Mouse (Mus musculus) liver, embryonic 12.5 days (tissue): ENCODE measurements around the gene Tnfaip8l2. TPM values are rescaled to one million over a fixed set of nuclear protein-coding genes. Genes with fewer than 3 reads are reported as not detected.

Experiments
- ATAC-seq: fragments of 200-750 bp; cut with Nextera tagmentation; 2 replicates; pipeline ENCODE4 v1.8.0; 2017; ENCODE audit warnings: moderate number of reproducible peaks, mild to moderate bottlenecking, moderate library complexity
- H3K27ac ChIP-seq: fragments of 300-500 bp; sonication (generic); 2 replicates; pipeline ENCODE4 v1.5.1; 2016; ENCODE audit warnings: mild to moderate bottlenecking
- H3K27me3 ChIP-seq: fragments of 300-500 bp; sonication (generic); replicated peaks from 2 replicates; pipeline ENCODE4 v1.6.1; 2016; ENCODE audit warnings: mild to moderate bottlenecking, moderate library complexity
- H3K36me3 ChIP-seq: fragments of 300-500 bp; sonication (generic); 2 replicates; pipeline ENCODE4 v1.6.1; 2016; ENCODE audit warnings: mild to moderate bottlenecking, moderate library complexity
- H3K4me1 ChIP-seq: fragments of 300-500 bp; sonication (generic); 2 replicates; pipeline ENCODE4 v1.6.1; 2016
- H3K4me2 ChIP-seq: fragments of 300-500 bp; sonication (generic); 2 replicates; pipeline ENCODE4 v1.6.1; 2016; ENCODE audit warnings: mild to moderate bottlenecking, moderate library complexity
- H3K4me3 ChIP-seq: fragments of 300-500 bp; sonication (generic); 2 replicates; pipeline ENCODE4 v1.5.1; 2016; ENCODE audit warnings: mild to moderate bottlenecking, moderate library complexity
- H3K9ac ChIP-seq: fragments of 300-500 bp; sonication (generic); 2 replicates; pipeline ENCODE4 v1.6.1; 2016; ENCODE audit warnings: mild to moderate bottlenecking, moderate library complexity
- H3K9me3 ChIP-seq: fragments of 300-500 bp; sonication (generic); replicated peaks from 2 replicates; pipeline ENCODE4 v1.6.1; 2016; ENCODE audit warnings: mild to moderate bottlenecking, moderate library complexity
- WGBS: fragments of 180-500 bp; shearing (Covaris S2); methylation state at CpG from one replicate; pipeline ENCODE4 v1.1.7; 2016; ENCODE audit not compliant: insufficient replicate concordance; 5-methylcytosine and 5-hydroxymethylcytosine counted together
- polyA plus RNA-seq: library from polyadenylated mRNA; unstranded; fragments of >200 nt; fragmentation: Nextera tagmentation; extraction: Ambion mirVana; gene quantifications from 2 replicates; pipeline ENCODE4 v1.2.1, GENCODE M21; 2016

The Tnfaip8l2 gene
- polyA plus RNA-seq, 1 experiment from 2014 or later: 5.1 TPM

DNA sequence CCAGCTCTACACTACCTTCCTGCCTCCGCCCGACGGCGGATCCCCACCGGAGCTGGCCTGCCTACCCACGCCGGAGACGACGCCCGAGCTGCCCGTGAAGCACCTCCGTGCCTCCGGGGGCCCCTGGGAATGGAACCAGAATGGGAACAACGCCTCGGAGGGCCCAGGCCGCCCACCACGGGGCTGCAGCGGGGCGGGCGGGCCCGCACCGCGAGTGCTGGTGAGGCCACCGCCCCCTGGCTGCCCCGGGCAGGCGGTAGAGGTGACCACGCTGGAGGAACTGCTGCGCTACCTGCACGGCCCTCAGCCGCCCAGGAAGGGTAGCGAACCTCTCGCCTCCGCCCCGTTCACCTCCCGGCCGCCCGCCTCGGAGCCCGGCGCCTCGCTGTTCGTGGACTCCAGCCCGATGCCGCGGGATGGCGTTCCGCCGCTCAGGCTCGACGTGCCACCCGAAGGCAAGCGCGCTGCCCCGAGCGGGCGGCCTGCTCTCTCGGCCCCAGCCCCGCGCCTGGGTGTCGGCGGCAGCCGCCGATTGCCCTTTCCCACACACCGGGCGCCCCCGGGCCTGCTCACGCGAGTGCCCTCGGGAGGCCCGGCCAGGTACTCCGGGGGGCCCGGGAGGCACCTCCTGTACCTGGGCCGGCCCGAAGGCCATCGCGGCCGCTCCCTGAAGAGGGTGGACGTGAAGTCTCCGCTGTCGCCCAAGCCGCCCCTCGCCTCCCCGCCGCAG lies 30.5 kb upstream of the Tnfaip8l2 start:
- Histone ChIP-seq H3K9me3 (no peaks in the 10 kb centered on the region), H3K36me3 (no peaks in the 10 kb centered on the region), H3K27ac (no peak overlapping the region), H3K4me3 (peak overlapping the region; percentile 43), H3K4me1 (peaks cover 19% of the 10 kb centered on the region; the same call in 1 of the 2 replicates), H3K9ac (no peak overlapping the region), H3K27me3 (peaks cover 91% of the 10 kb centered on the region), H3K4me2 (peak overlapping the region; percentile 64)
- no peak for ATAC-seq
- WGBS: 14% methylated on average over 72 of the region's 84 CpGs

DNA sequence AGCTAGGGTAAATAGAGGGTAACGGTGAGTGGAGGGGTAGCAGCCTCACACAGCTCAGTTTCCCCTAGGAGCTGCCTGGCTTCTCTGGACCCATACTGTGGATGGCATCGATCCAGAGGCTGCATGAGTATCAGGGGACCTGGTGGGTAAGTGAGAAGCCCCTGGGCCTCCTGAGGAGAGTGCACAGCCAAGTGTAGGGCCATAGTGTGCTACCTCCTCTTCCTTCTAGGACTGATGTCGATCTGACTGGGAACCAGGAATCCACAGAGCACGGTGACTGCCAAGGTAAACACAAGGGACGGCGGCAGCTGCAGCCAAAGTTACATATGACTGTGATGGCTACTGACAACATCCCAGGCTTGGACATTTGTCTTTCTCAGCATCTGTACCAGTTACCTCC lies 28.9 kb upstream of the Tnfaip8l2 start:
- no peak overlapping the region for H3K4me2 ChIP-seq
- H3K9me3 ChIP-seq: no peaks in the 10 kb centered on the region
- WGBS: 63% methylated on average over 6 of the region's 6 CpGs
- H3K36me3 ChIP-seq: no peaks in the 10 kb centered on the region
- H3K27ac ChIP-seq: no peak overlapping the region
- H3K9ac ChIP-seq: no peak overlapping the region
- peaks cover 94% of the 10 kb centered on the region for H3K27me3 ChIP-seq
- peaks cover 19% of the 10 kb centered on the region; the same call in 1 of the 2 replicates for H3K4me1 ChIP-seq
- no peak for ATAC-seq
- no peak overlapping the region for H3K4me3 ChIP-seq

DNA sequence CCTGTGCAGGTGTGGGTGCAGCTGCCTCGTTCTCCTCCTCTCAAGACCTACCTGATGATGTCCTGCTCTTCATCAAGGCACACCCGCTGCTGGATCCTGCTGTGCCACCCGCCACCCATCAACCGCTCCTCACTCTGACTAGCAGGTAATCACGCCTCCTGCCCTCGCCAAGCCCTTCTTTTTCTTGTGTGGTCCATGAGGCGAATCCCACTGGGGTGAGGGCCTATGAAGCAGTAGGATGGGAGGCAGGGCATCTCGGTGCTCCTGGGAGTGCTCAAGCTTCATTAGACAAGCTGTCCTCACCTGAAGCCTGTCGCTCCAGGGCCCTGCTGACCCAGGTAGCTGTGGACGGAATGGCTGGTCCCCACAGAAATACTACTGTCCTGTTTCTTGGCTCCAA lies 27.8 kb upstream of the Tnfaip8l2 start:
- Histone ChIP-seq H3K27me3 (peaks cover 91% of the 10 kb centered on the region), H3K4me1 (peaks cover 19% of the 10 kb centered on the region; the same call in 1 of the 2 replicates), H3K9me3 (no peaks in the 10 kb centered on the region), H3K9ac (no peak overlapping the region), H3K27ac (no peak overlapping the region), H3K36me3 (no peaks in the 10 kb centered on the region), H3K4me2 (no peak overlapping the region), H3K4me3 (no peak overlapping the region)
- no peak for ATAC-seq
- WGBS: 70% methylated on average over 10 of the region's 10 CpGs

DNA sequence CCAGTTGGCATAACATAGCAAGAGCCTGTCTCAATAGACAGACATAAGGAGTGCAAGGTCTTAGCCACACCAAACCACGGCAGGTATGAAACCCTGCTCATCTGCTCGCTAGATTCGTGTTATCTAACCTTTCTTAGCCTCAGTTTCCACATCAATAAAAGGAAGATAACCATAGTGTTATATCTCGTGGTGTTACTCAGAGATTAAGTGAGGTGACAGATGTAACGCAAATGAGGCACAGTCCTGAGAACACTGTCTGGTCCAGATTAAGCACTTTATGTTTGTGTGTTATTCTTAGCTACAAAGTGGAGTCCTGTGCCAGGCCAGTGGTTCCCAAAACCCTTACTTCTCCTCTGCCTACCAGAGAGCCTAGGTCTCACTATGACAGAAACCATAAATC lies 22.7 kb upstream of the Tnfaip8l2 start:
- Histone ChIP-seq H3K9me3 (no peaks in the 10 kb centered on the region), H3K9ac (no peak overlapping the region), H3K4me2 (no peak overlapping the region), H3K27ac (no peak overlapping the region), H3K27me3 (peaks cover 86% of the 10 kb centered on the region), H3K4me1 (peaks cover 24% of the 10 kb centered on the region), H3K36me3 (no peaks in the 10 kb centered on the region), H3K4me3 (no peak overlapping the region)
- 34% methylated on average over 5 of the region's 5 CpGs for WGBS
- no peak for ATAC-seq

DNA sequence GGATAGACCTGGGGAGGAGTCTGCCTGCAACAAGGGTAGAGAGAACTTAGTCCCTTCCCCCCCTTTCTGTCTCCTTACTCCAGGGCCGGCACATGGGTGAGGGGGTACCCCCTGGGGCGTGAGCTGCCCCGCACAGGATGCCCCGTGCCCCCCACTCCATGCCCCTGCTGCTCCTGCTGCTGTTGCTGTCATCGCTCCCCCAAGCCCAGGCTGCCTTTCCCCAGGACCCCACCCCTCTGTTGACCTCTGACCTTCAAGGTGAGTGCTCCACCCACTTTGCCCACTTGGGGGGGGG lies 22.0 kb upstream of the Tnfaip8l2 start:
- Histone ChIP-seq H3K9me3 (no peaks in the 10 kb centered on the region), H3K4me3 (no peak overlapping the region), H3K27ac (no peak overlapping the region), H3K4me2 (no peak overlapping the region), H3K27me3 (peaks cover 83% of the 10 kb centered on the region), H3K4me1 (peaks cover 31% of the 10 kb centered on the region), H3K9ac (no peak overlapping the region), H3K36me3 (no peaks in the 10 kb centered on the region)
- WGBS: 54% methylated on average over 3 of the region's 5 CpGs
- ATAC-seq: no peak

DNA sequence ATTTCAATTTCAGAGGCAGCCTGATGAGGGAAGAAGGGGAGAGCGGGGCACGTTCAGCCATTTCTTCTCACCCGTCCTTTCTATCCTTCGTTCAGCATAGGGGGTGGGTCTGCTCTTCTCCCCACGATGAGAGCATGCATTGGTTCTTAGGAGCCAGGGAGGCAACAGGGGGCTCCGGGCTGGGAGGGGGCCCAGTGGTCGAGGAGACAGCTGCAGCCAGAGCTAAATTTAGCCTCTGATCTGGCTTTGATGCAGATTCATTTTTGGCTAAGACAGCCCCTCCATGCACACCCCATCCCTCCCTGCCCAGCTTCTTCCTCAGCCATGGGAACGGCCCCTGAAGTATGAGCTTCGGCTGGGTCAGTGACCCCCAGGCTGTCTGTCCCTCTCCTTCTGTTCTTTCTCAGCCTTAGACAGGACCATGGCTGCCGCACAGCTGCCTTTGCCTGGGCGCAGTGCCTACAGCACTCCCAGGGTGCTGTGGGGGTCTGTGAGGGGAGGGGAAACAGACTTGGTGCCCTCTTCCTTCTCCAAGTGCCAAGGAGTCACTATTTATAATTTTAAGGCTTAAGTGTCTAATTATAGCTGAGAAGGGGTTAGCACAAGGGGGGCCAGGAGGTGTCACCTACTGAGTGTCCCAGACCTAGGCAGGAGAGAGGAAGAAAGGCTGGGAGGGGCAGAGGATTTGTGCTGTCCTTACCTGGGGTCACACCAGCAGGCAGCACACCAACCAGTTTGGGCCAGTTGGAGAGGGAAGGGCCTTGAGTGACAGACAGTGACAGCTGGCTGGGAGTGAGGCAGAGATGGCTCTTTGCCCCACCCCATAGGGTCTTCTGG lies 21.5 kb upstream of the Tnfaip8l2 start:
- Histone ChIP-seq H3K9me3 (no peaks in the 10 kb centered on the region), H3K27ac (no peak overlapping the region), H3K9ac (no peak overlapping the region), H3K4me1 (peaks cover 31% of the 10 kb centered on the region), H3K36me3 (no peaks in the 10 kb centered on the region), H3K27me3 (peaks cover 83% of the 10 kb centered on the region), H3K4me2 (no peak overlapping the region), H3K4me3 (no peak overlapping the region)
- no peak for ATAC-seq
- 55% methylated on average over 11 of the region's 11 CpGs for WGBS

DNA sequence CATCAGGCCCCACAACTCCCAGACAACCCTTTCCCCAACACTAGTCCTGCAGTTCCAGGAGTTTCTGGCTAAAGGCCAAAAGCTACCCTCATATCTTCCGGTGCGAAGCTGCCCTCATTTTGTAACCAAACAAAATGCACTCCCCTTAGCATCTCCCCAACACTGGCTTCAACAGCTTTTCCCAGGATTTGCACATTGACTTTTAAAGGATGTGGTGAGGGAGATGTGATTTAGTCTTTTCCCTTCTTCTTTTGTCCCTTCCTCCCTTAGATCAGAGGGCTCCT lies 20.1 kb upstream of the Tnfaip8l2 start:
- H3K9me3 ChIP-seq: no peaks in the 10 kb centered on the region
- H3K4me1 ChIP-seq: peaks cover 31% of the 10 kb centered on the region
- H3K4me2 ChIP-seq: no peak overlapping the region
- WGBS: 46% methylated on average over 2 of the region's 2 CpGs
- H3K27ac ChIP-seq: no peak overlapping the region
- no peak overlapping the region for H3K4me3 ChIP-seq
- ATAC-seq: no peak
- no peaks in the 10 kb centered on the region for H3K36me3 ChIP-seq
- no peak overlapping the region for H3K9ac ChIP-seq
- H3K27me3 ChIP-seq: peaks cover 79% of the 10 kb centered on the region

DNA sequence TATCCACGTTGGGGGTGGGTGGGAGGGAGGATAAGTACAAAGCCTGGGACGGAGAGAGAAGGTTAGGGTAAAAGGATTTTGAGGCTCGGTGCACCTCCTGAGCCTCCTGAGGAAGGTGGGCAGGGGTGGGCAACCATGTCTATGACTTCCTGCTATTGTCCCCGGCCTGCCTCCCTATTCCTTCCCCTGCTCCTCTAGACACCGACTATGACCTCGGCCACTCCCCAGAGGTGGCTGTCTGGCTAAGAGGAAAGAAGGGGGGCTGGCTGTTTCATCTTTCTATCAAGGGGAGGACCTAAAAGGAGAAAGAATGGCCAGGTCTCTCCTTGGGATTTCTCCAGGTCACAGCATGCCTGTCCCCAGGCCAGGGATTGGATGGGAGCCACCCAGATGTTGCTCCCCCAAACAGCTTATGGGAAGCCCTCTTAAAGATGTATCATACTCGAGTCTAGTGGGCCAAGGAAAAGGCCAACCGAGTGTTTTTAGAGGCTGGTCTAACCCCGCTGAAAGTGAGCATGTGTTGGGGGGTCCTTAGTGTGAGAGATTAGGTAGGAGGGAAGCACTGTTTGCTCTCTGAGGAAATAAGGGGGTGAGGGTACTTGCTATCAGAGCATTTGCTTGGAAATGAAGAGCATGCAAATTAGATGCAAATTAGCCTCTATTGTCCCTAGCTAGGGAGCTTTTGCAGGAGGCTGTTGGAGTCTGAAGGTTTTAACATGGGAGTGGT lies 19.6 kb upstream of the Tnfaip8l2 start:
- Histone ChIP-seq H3K9me3 (no peaks in the 10 kb centered on the region), H3K27ac (no peak overlapping the region), H3K27me3 (peaks cover 78% of the 10 kb centered on the region)

DNA sequence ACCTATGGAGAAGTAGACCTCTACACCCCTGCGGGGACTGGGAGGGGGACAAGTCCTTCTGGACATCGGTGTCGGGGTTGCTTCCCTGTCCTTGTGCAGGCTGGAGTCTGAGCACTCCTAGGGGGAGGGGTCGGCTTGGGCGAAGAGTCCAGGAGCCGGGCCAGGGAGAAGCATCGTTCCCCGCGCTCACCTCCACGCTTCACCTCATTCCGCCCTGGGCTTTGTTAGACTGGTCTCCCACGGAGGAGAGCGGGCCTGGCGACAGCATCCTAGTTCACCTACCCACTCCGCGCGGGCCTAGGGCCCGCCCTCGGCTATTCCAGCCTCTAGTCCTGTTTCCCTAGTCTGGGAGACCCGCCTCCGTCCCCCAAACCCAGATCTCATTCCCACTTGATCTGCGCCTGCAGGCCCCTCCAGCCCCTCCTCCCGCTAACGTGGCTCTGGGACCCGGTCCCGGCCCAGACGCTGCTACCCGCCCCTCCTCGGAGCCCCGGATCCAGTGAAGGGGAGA lies 18.9 kb upstream of the Tnfaip8l2 start:
- peak overlapping the region; percentile 70 for H3K4me3 ChIP-seq
- WGBS: 6% methylated on average over 30 of the region's 30 CpGs
- H3K9ac ChIP-seq: peak overlapping the region; percentile 69
- H3K36me3 ChIP-seq: no peaks in the 10 kb centered on the region
- H3K4me2 ChIP-seq: peak overlapping the region; percentile 99
- peaks cover 74% of the 10 kb centered on the region for H3K27me3 ChIP-seq
- peaks cover 31% of the 10 kb centered on the region for H3K4me1 ChIP-seq
- ATAC-seq: no peak
- H3K27ac ChIP-seq: no peak overlapping the region
- H3K9me3 ChIP-seq: no peaks in the 10 kb centered on the region

More for the DNA sequence above, 19.6 kb upstream of the Tnfaip8l2 start:
- Histone ChIP-seq H3K4me2 (peak overlapping the region; percentile 99), H3K4me1 (peaks cover 31% of the 10 kb centered on the region), H3K36me3 (no peaks in the 10 kb centered on the region), H3K4me3 (peak overlapping the region; percentile 70), H3K9ac (no peak overlapping the region)
- no peak for ATAC-seq
- WGBS: 13% methylated on average over 8 of the region's 9 CpGs

DNA sequence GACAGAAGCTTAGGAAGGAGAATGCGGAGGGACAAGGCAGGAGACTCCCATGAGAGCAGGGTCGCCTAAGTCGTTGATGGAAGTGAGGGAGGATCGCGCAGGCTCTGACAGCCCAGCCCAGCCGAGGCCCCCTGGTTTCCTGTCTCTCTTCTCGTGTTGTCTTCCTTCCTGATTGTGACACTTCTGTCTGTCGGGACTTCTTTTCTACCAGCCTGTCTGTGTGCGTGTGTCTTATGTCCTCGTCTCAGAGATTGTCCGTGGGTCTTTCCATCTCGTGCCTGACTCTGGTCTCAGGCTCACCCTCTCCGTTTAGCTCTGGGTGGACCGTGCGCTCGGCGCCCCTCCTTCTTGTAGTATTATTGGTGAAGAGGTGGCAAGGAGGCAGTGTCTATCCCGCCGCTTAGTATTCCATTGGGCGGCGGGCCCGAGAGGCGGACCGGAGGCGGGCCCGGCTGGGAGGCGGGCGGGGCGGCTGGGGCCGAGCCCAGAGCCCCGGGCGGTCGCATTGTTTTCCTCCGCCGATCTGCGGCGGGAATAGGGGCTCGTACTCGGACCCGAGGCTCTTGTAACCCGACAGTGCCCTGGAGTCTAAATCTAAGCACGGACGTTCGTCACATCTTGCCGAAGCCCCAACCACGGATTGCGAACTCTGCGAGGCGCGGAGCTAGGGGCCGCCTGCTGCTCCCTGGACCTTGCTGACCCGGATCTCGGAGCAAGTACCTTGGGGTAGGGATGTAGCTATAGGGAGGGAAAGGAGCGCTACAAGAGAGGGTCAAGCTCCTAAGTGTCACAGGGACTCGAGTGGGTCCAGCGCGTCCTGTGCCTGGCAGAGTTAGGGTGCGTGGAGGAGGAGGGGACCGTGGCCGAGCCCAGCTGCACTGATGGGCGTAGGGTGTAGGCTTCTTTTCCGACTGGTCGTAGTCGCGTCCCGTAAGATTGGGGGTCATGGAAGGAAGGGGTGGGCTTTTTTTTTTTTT lies 18.1 kb upstream of the Tnfaip8l2 start, which contains the start of gene Sema6c:
Gene Sema6c (plus strand): TSS at position 471 of the 977 bp plus-strand sequence.
- H3K4me2 ChIP-seq: peak within 1 kb of the TSS; percentile 99
- peak; percentile 96 for ATAC-seq
- peak within 1 kb of the TSS; percentile 70 for H3K4me3 ChIP-seq
- no peaks in the 10 kb centered on the region for H3K36me3 ChIP-seq
- WGBS: under 1% methylated on average over 66 of the region's 66 CpGs
- peaks cover 76% of the 10 kb centered on the region for H3K27me3 ChIP-seq
- H3K27ac ChIP-seq: no peak within 1 kb of the TSS
- H3K4me1 ChIP-seq: peaks cover 31% of the 10 kb centered on the region
- H3K9ac ChIP-seq: peak within 1 kb of the TSS; percentile 69
- no peaks in the 10 kb centered on the region for H3K9me3 ChIP-seq

DNA sequence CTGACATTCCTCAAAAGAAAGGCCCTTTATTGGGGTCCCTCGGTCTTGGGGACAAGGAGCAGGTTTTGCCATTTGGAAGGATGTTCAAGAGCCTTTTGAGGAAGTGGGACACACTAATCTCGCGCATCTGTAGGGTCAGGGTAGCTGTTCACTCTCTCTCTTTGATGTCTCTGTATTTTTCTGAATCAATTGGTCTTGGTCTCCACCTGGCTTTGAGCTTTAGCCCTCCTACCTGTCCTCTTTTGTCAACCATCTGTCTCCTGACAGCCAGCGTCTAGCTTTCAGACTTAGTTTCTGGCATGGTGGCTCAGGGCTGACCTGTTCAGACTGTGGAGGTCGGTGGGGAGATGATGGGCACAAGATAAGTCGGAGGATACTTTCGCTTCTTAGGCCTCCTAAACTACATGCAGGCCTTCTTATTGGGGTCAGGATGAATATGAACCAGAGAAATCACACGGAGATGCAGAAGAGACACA lies 17.4 kb upstream of the Tnfaip8l2 start:
- 9% methylated on average over 8 of the region's 8 CpGs for WGBS
- Histone ChIP-seq H3K4me2 (peak overlapping the region; percentile 99), H3K4me1 (peaks cover 26% of the 10 kb centered on the region), H3K27ac (no peak overlapping the region), H3K4me3 (peak overlapping the region; percentile 70), H3K9ac (peak overlapping the region; percentile 59), H3K36me3 (no peaks in the 10 kb centered on the region), H3K9me3 (no peaks in the 10 kb centered on the region), H3K27me3 (peaks cover 72% of the 10 kb centered on the region)
- no peak for ATAC-seq
